Mouse (Mus musculus): ENCODE results near the gene Mrpl14.

GRCm38 (mm10) chr17:45729387-45729786 is 43.3 kb downstream of the Mrpl14 start:
- TF ChIP-seq CTCF (IDR thresholded peaks at IDR 0.05; ENCODE audit: borderline replicate concordance, insufficient read depth, low read length) = no peak
- TF ChIP-seq POLR2A (IDR thresholded peaks at IDR 0.05; ENCODE audit: low read depth, low read length) = no peak
